Mouse (Mus musculus) A20 (cell line): ENCODE results near the gene Olfr894.
"Not testable (repeated sequence)": the region's sequence is repeated elsewhere in the genome, so short reads cannot be mapped to it uniquely, and the experiment has no call there.

Experiments
- DNase-seq: peaks from one replicate; pipeline ENCODE4 v3.0.0-alpha.2; 2011; ENCODE audit warnings: low read depth, low spot score

Olfr894 gene

GRCm38 (mm10) chr9:38217755-38218154 is at the start of gene Olfr894:
Gene Olfr894, plus strand, starts transcription at chr9:38218055.
- DNase-seq = no peak

GRCm38 (mm10) chr9:38168341-38168740 is 49.5 kb upstream of the Olfr894 start:
- DNase-seq = not testable (repeated sequence)

GRCm38 (mm10) chr9:38180721-38181120 is 37.1 kb upstream of the Olfr894 start, which contains the start of gene Olfr891:
Gene Olfr891, minus strand, starts transcription at chr9:38180821.
- DNase-seq = no peak

DNA sequence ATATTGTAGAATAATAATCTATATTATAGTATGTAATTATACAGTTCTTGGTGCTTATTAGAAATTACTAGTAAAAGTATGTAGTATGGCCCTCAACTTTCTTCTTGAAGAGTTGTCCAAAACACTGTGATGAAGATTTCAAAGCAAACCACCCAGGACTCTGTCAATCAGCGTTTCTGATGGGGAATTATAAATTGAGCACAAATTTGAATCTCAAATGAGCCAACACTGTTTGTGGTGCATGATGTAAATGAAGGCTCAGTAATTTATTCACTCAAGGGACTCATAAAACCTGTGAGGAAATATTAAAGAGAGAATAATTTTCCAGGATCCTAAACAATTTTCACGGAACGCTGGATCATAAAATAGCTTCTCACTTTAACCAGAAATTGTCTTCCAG is 9.8 kb upstream of the Olfr894 start, which contains the start of gene Olfr893:
TSS of gene Olfr893 (plus strand) at position 301 of the 400 bp plus-strand sequence.
- DNase-seq = no peak

DNA sequence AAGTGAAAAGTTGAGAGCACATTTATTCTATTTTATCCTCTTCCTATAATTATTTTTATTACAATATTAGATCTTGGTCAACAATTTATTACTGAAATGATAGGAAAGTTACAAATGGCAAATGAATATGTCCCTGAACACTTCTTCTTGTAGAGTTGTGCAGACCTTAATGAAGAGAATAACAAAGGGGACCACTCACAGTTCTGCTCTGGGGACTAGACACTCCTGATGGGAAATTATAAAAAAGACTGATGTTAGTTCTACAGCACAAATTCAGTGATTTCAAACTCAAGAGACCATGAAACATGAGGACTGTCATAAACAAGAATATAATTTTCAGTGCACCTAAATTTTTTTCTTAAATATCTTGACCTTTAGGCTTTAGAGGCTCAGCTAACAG is 34.6 kb downstream of the Olfr894 start, which contains the start of gene Olfr143:
TSS of gene Olfr143 (plus strand) at position 301 of the 400 bp plus-strand sequence.
- DNase-seq = no peak

DNA sequence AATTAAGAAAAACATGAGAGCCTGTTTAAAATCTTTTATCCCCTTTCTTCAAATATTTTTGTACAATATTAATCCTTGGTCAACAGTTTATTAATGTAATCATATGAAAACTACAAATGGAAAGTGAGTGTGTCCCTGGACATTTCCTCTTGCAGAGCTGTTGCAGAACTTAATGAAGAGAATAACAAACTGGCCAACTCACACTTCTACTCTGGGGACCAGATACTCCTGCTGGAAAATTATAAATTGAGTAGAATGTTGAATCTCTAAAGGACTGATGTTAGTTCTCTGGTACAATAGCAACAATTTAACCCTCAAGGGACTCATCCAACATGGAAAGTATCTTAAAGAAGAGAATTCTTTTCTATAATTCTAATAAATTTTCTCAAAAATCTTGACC is 49.7 kb downstream of the Olfr894 start, which contains the start of gene Olfr895:
TSS of gene Olfr895 (plus strand) at position 301 of the 400 bp plus-strand sequence.
- no peak for DNase-seq
